Mouse (Mus musculus): ENCODE measurements around the gene Pakap.

Pakap gene

GRCm38 (mm10) chr4:57625306-57625705 lies 57.3 kb downstream of the Pakap start:
- no peak for DNase-seq (ENCODE audit: low spot score)

GRCm38 (mm10) chr4:57625756-57626155 lies 57.8 kb downstream of the Pakap start:
- no peak for DNase-seq (ENCODE audit: low spot score)

GRCm38 (mm10) chr4:57626921-57627320 lies 58.9 kb downstream of the Pakap start:
- no peak for DNase-seq (ENCODE audit: low spot score)

GRCm38 (mm10) chr4:57632386-57632785 lies 64.4 kb downstream of the Pakap start:
- DNase-seq (ENCODE audit: low spot score), result no peak

GRCm38 (mm10) chr4:57633052-57633451 lies 65.1 kb downstream of the Pakap start:
- no peak for DNase-seq (ENCODE audit: low spot score)

GRCm38 (mm10) chr4:57634956-57635355 lies 67.0 kb downstream of the Pakap start:
- DNase-seq (ENCODE audit: low spot score), result no peak

- DNase-seq (ENCODE audit: low spot score), result no peak
Measured at GRCm38 (mm10) chr4:57636782-57637482, 69.0 kb downstream of the Pakap start.

GRCm38 (mm10) chr4:57637636-57638386 lies 69.8 kb downstream of the Pakap start:
- no peak for DNase-seq (ENCODE audit: low spot score)

- no peak for DNase-seq (ENCODE audit: low spot score)
Measured at GRCm38 (mm10) chr4:57638941-57639340, 71.0 kb downstream of the Pakap start.

GRCm38 (mm10) chr4:57640222-57640621 lies 72.2 kb downstream of the Pakap start:
- no peak for DNase-seq (ENCODE audit: low spot score)

GRCm38 (mm10) chr4:57640971-57641370 lies 73.0 kb downstream of the Pakap start:
- no peak for DNase-seq (ENCODE audit: low spot score)

- no peak for DNase-seq (ENCODE audit: low spot score)
Measured at GRCm38 (mm10) chr4:57650994-57651393, 83.0 kb downstream of the Pakap start.

- no peak for DNase-seq (ENCODE audit: low spot score)
Measured at GRCm38 (mm10) chr4:57651547-57651946, 83.6 kb downstream of the Pakap start.

GRCm38 (mm10) chr4:57652185-57652904 lies 84.4 kb downstream of the Pakap start:
- no peak for DNase-seq (ENCODE audit: low spot score)

GRCm38 (mm10) chr4:57655966-57656365 lies 88.0 kb downstream of the Pakap start:
- no peak for DNase-seq (ENCODE audit: low spot score)

GRCm38 (mm10) chr4:57656388-57656787 lies 88.4 kb downstream of the Pakap start:
- no peak for DNase-seq (ENCODE audit: low spot score)

GRCm38 (mm10) chr4:57656861-57657260 lies 88.9 kb downstream of the Pakap start:
- no peak for DNase-seq (ENCODE audit: low spot score)

- no peak for DNase-seq (ENCODE audit: low spot score)
Measured at GRCm38 (mm10) chr4:57660470-57660869, 92.5 kb downstream of the Pakap start.

GRCm38 (mm10) chr4:57666101-57666500 lies 98.1 kb downstream of the Pakap start:
- no peak for DNase-seq (ENCODE audit: low spot score)

GRCm38 (mm10) chr4:57670813-57671469 lies 103.0 kb downstream of the Pakap start:
- no peak for DNase-seq (ENCODE audit: low spot score)

- DNase-seq (ENCODE audit: low spot score), result no peak
Measured at GRCm38 (mm10) chr4:57672541-57672940, 104.6 kb downstream of the Pakap start.
